Mouse (Mus musculus) kidney, adult 9 months (tissue): ENCODE data around the gene Cyfip2.
"Not testable (repeated sequence)": the region's sequence is repeated elsewhere in the genome, so short reads cannot be mapped to it uniquely, and the experiment has no call there.

Experiments
- DNase-seq: peaks from one replicate; pipeline ENCODE4 v3.0.0; 2022

Gene Cyfip2

GRCm38 (mm10) chr11:46230184-46230583 lies 82.5 kb downstream of the Cyfip2 start:
- no peak for DNase-seq

- no peak for DNase-seq
Measured at GRCm38 (mm10) chr11:46225345-46225744, 87.3 kb downstream of the Cyfip2 start.

- DNase-seq: no peak
Measured at GRCm38 (mm10) chr11:46223575-46223974, 89.1 kb downstream of the Cyfip2 start.

GRCm38 (mm10) chr11:46220211-46220610 lies 92.4 kb downstream of the Cyfip2 start:
- DNase-seq: no peak

- no peak for DNase-seq
Measured at GRCm38 (mm10) chr11:46219380-46219779, 93.3 kb downstream of the Cyfip2 start.

GRCm38 (mm10) chr11:46218584-46218983 lies 94.1 kb downstream of the Cyfip2 start:
- no peak for DNase-seq

- DNase-seq: no peak
Measured at GRCm38 (mm10) chr11:46217686-46218085, 95.0 kb downstream of the Cyfip2 start.

GRCm38 (mm10) chr11:46216669-46217068 lies 96.0 kb downstream of the Cyfip2 start:
- DNase-seq: peak; percentile 52

GRCm38 (mm10) chr11:46215354-46215753 lies 97.3 kb downstream of the Cyfip2 start:
- DNase-seq: peak; percentile 72

GRCm38 (mm10) chr11:46214368-46215230 lies 98.1 kb downstream of the Cyfip2 start:
- no peak for DNase-seq

GRCm38 (mm10) chr11:46213844-46214243 lies 98.8 kb downstream of the Cyfip2 start:
- no peak for DNase-seq

- DNase-seq: no peak
Measured at GRCm38 (mm10) chr11:46211858-46212257, 100.8 kb downstream of the Cyfip2 start.

GRCm38 (mm10) chr11:46209884-46210283 lies 102.8 kb downstream of the Cyfip2 start:
- DNase-seq: peak; percentile 48

GRCm38 (mm10) chr11:46205639-46206409 lies 106.8 kb downstream of the Cyfip2 start:
- no peak for DNase-seq

GRCm38 (mm10) chr11:46204841-46205240 lies 107.8 kb downstream of the Cyfip2 start:
- no peak for DNase-seq

GRCm38 (mm10) chr11:46202547-46202887 lies 110.1 kb downstream of the Cyfip2 start:
- no peak for DNase-seq

- no peak for DNase-seq
Measured at GRCm38 (mm10) chr11:46201636-46202546, 110.8 kb downstream of the Cyfip2 start.

- no peak for DNase-seq
Measured at GRCm38 (mm10) chr11:46200664-46201063, 112.0 kb downstream of the Cyfip2 start.

- DNase-seq: peak; percentile 50
Measured at GRCm38 (mm10) chr11:46194175-46194574, 118.5 kb downstream of the Cyfip2 start.

- no peak for DNase-seq
Measured at GRCm38 (mm10) chr11:46188283-46188682, 124.4 kb downstream of the Cyfip2 start.

- DNase-seq: no peak
Measured at GRCm38 (mm10) chr11:46185486-46185885, 127.2 kb downstream of the Cyfip2 start.

GRCm38 (mm10) chr11:46184946-46185345 lies 127.7 kb downstream of the Cyfip2 start:
- no peak for DNase-seq

GRCm38 (mm10) chr11:46182031-46182430 lies 130.6 kb downstream of the Cyfip2 start:
- not testable (repeated sequence) for DNase-seq
